Mouse (Mus musculus) right cerebral cortex, postnatal 4 days (tissue): Measurements from ENCODE around the gene Slf1.
A peak's percentile ranks its signal among the peaks of the same experiment; 100 is the strongest.
"Not testable (repeated sequence)": the region's sequence is repeated elsewhere in the genome, so short reads cannot be mapped to it uniquely, and the experiment has no call there.

ENCODE experiments used
- DNase-seq: peaks from one replicate; pipeline ENCODE4 v3.0.0-alpha.2; 2022

Slf1 gene

GRCm38 (mm10) chr13:77134931-77135620, at the start of gene Slf1, which contains the start of gene 2210408I21Rik:
Gene Slf1 (minus strand): TSS chr13:77135473.
Gene 2210408I21Rik (plus strand): TSS chr13:77135540.
- peak; percentile 89 for DNase-seq

- no peak for DNase-seq
These were observed 42.7 kb upstream of the Slf1 start for GRCm38 (mm10) chr13:77177931-77178330.

GRCm38 (mm10) chr13:77140890-77141289, 5.6 kb upstream of the Slf1 start:
- no peak for DNase-seq

GRCm38 (mm10) chr13:77135621-77135981, 328 bp upstream of the Slf1 start:
- no peak for DNase-seq

- DNase-seq = no peak
These were observed 4.1 kb downstream of the Slf1 start for GRCm38 (mm10) chr13:77131132-77131531.

GRCm38 (mm10) chr13:77128240-77128639, 7.0 kb downstream of the Slf1 start:
- DNase-seq = no peak

GRCm38 (mm10) chr13:77125159-77125558, 10.1 kb downstream of the Slf1 start:
- DNase-seq = no peak

- DNase-seq = no peak
These were observed 16.6 kb downstream of the Slf1 start for GRCm38 (mm10) chr13:77118695-77119094.

- no peak for DNase-seq
These were observed 27.5 kb downstream of the Slf1 start for GRCm38 (mm10) chr13:77107734-77108133.

GRCm38 (mm10) chr13:77092876-77093275, 42.4 kb downstream of the Slf1 start:
- not testable (repeated sequence) for DNase-seq

GRCm38 (mm10) chr13:77072030-77072429, 63.2 kb downstream of the Slf1 start:
- DNase-seq = no peak

- DNase-seq = no peak
These were observed 66.4 kb downstream of the Slf1 start for GRCm38 (mm10) chr13:77068847-77069246.

- DNase-seq = no peak
These were observed 72.1 kb downstream of the Slf1 start for GRCm38 (mm10) chr13:77063221-77063620.

GRCm38 (mm10) chr13:77049736-77050135, 85.5 kb downstream of the Slf1 start:
- no peak for DNase-seq

- no peak for DNase-seq
These were observed 86.8 kb downstream of the Slf1 start for GRCm38 (mm10) chr13:77048461-77048860.

GRCm38 (mm10) chr13:77047179-77047931, 87.9 kb downstream of the Slf1 start:
- peak; percentile 17 for DNase-seq

- peak; percentile 25 for DNase-seq
These were observed 88.9 kb downstream of the Slf1 start for GRCm38 (mm10) chr13:77046416-77046815.

GRCm38 (mm10) chr13:77045375-77045774, 89.9 kb downstream of the Slf1 start:
- no peak for DNase-seq

- DNase-seq = no peak
These were observed 91.9 kb downstream of the Slf1 start for GRCm38 (mm10) chr13:77043375-77043774.

GRCm38 (mm10) chr13:77029594-77029993, 105.7 kb downstream of the Slf1 start:
- no peak for DNase-seq

GRCm38 (mm10) chr13:77018851-77019250, 116.4 kb downstream of the Slf1 start:
- DNase-seq = no peak

- DNase-seq = no peak
These were observed 131.6 kb downstream of the Slf1 start for GRCm38 (mm10) chr13:77003684-77004083.

GRCm38 (mm10) chr13:77002628-77003027, 132.6 kb downstream of the Slf1 start:
- DNase-seq = no peak
